Mouse (Mus musculus): ENCODE measurements around the gene Acap2. TPM values are rescaled to one million over a fixed set of nuclear protein-coding genes. Genes with fewer than 3 reads are reported as not detected.
A peak's percentile ranks its signal among the peaks of the same experiment; 100 is the strongest.

The Acap2 gene
- polyA plus RNA-seq (2012; rRNA removed) = 6.7 and 12.4 TPM in 2 replicates

DNA sequence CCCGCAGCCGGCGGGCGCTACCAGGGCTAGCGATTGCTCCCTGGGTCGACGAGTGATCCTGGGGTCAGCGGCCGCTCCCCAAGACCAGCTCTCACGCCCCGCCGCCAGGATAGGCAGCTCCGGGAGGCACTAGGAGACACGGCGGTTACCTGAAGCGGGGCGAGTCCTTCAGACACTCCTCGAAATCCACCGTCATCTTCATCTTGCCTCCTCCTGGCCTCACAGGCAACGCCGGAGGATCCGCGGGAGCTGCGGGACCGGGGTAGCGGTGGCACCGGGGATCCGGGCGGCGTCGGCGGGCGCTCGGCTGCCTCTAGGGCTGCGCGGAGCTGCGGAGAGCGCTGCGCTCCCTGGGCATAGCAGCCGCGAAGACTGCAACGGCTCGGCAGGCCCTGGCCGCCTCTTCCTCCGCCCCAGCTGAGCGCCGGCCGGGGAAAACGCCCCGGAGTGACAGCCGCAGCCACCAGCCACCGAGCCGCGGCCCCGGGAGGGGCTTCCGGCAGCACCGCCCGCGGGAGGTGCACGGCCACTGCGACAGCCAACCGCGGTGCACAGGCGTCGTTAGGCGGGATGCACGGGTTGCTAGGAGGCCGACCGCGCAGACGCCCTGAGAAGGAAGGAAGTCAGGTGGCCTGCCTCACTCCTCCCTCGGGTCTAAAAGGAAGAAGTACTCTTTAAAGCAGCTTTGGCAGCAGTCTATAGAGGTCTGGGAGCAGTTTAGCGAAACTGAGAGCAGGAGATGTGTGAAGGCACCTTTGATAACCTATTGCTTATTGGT, at the start of gene Acap2:
TSS of gene Acap2 (minus strand) at position 456 of the 778 bp plus-strand sequence.
- peak; percentile 82 for DNase-seq (ENCODE audit: low read depth, low spot score)
- under 1% methylated on average over 73 of the region's 73 CpGs for WGBS

DNA sequence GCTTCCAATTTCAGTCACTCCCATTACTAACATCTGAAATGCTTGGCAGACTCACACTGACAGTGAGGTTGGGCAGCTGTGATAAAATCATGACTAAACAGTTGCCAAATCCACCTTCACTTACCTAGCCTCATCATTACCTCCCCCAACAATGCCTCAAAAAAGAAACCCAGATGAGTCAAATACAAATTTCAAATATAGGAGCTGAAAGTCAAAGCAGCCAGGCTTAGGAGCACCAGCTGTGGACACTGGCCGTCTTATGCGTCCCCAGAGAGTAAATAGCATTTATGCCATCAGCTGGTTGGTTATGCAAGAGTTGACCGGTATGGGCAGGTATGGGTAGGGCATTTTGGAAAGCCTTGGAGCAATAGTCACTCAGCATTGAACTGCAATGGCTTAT, 48.4 kb upstream of the Acap2 start:
- 46% methylated on average over 3 of the region's 3 CpGs for WGBS
- no peak for DNase-seq (ENCODE audit: low read depth, low spot score)

DNA sequence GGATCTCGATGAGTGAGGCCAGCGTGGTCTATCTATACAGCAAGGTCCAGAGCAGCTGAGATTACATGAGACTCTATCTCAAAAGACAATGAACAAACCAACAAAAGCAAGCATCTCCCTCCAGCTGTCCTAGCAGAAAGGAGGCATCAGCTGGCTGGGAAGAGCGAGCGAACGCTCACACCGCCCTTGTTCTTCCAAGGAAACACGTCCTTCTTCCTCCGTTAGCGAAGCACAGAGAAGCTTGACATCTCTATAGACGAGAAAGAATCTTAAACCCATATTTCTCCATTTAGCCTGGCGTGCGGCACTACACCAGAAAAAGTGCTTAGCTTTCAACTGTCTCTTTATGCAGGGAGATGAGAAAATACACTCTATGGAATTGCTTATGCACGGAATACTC, 47.7 kb upstream of the Acap2 start:
- WGBS = 91% methylated on average over 13 of the region's 13 CpGs

DNA sequence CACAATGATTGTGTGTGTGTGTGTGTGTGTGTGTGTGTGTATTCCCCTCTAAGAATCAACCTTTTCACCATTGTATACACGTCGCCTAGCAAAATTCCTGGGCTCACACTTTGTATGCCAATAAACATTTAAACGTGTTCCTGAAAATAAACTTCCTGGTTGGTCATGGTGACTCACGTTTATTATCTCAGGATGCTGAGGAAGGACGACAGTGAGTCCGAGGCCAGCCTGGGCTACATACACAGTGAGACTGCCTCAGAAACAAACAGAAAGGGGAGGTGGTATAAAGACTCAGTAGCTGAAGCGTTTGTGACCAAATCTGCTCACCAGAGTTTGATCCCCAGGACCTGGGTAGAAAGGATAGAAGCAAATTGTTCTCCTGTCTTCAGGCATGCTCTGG, 46.4 kb upstream of the Acap2 start:
- WGBS = 21% methylated on average over 7 of the region's 7 CpGs
- DNase-seq (ENCODE audit: low read depth, low spot score) = peak; percentile 47

More for the DNA sequence above, 47.7 kb upstream of the Acap2 start:
- DNase-seq (ENCODE audit: low read depth, low spot score) = no peak

DNA sequence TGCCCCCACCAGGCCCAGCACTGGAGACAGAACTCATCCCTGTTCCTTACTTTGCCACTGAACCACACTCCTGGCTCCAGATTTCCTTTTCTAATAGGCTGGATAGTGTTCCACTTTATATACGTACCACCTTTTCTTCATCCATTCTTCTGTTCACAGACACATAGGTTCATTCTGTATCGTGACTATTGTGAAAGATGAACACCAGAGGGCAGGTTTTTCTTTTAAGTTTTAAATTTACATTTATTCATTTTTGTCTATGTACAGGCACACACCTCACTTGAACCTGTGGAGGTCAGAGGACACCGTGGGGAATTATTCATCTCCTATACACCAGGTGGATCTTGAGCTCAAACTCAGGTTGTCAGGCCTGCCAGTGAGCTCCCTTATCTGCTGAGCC, 43.0 kb upstream of the Acap2 start:
- WGBS = 71% methylated on average over 3 of the region's 3 CpGs
- DNase-seq (ENCODE audit: low read depth, low spot score) = no peak

DNA sequence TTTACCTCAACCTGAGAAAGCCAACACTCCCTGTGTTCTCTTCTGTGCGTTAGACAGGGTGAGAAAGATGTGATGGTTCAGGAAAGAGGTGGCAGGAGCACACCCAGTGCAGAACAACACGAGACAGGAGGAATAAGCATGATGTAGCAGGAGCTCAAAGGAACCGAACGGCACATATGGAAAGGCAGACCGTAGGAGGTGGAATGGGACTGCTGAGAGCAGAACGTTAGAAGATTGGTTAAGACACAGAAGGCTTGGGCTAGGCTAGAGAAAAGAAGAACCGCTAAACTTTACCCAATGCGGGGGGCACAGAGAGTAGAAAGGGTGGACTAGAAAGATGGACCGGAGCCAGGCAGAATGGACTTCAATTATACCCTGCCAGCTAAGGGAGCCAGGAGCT, 40.4 kb upstream of the Acap2 start:
- no peak for DNase-seq (ENCODE audit: low read depth, low spot score)
- 88% methylated on average over 9 of the region's 9 CpGs for WGBS

DNA sequence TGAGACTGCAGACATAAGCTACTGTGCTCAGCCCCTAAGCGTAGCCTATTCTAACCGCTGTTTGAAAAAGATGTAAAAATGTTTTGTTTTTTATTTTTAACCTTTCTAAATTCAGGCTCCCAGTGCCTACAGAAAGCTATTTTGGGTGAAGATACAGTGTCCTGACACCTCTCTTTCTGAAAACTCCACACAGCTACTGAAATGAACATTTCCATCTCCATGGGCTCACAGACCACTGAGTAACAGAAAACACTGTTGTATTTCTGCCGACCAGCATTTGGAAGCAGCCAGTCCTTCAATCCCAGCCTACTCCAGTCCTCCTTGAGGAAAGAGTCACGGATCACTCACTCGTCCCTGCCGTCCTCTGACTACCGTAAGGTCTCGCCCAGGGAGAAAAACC, 39.5 kb upstream of the Acap2 start:
- DNase-seq (ENCODE audit: low read depth, low spot score) = no peak
- WGBS = 92% methylated on average over 8 of the region's 8 CpGs

DNA sequence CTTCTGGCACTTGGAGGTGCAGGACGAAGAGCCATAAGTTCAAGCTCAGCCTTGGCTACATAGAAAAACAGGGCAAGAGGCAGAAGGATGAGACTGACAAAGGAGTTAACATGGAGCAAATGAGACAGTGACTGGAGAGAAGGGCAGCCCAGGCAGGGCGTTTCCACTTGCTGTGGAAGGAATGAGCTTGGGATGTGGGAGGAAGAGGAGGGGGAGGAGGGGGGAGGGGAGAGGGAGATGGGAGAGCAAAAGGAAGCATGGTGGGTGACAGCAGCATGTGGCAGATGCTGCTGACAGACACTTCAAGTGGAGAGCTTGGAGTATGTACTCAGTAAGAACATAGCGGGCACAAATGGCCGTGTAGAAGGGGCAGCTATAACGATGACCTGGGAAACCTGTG, 37.2 kb upstream of the Acap2 start:
- DNase-seq (ENCODE audit: low read depth, low spot score) = no peak
- 81% methylated on average over 5 of the region's 5 CpGs for WGBS

DNA sequence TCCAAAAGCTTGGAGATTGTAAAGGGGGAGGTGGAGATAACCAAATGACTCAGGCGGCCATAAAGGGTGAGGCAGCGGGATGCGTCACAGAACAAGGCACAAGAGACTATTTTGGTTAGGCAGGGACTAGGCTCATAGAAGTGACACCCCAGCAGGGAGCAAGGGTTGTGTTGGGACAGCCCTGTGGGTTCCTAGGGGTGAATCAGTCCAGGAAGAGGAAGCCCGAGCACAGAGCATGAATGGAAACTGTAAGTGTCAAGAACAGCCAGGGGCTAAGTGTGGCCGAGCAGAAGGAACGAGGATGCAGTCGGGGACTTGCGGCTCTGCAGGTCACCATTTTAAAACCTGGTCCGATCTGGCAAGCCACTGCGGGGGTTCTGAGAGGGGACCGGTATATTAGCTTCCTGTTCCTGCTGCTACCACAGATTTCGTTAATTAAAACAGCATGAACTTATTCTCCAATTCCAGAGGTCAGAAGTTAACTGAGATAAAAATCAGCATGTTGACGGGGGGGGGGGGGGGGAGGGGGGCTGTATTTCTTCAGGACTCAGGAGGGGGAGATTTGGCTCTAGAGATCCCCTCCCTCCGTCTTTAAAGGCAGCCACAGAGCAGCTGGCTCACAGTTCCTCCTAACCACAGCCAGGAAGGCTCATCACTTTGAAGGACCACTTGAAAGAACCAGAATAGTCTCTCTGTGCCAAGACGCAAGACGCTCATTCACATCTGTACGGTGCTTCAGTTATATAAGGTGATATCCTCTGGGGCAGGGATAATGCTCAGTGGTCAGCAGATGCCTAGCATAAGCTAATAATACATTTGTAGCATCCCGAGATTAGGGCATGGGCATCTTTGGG, 34.6 kb upstream of the Acap2 start:
- 27% methylated on average over 18 of the region's 18 CpGs for WGBS
- DNase-seq (ENCODE audit: low read depth, low spot score) = peak; percentile 25

DNA sequence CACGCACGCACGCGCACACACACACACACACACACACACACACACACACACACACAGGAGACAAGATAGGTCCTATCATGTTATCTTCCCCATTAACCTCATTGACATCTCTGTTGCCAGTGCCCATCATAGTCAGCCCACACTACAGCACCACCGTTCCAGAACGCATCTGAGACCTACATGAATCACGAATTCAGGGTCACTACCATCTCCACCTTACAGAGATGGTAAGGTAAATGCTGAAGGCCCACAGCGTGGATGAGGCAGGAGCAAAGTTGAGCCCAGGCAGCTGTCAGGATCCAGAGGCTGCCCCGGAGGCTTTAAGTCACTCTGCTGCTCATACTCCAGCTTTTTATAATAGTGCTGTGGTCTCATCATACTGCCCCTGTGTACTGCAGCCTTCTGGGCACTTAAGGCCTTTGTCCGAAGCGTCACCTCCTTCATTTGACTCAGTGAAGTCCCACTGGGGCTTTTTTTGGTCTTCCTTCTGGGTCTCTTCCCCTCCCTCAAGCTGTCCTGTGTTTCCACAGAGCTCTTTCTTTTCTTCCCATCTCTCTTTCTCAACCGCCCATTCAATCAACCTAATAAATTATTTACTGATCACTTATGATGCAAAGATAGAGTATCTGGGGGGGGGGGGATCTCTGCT, 33.9 kb upstream of the Acap2 start:
- no peak for DNase-seq (ENCODE audit: low read depth, low spot score)
- 85% methylated on average over 12 of the region's 12 CpGs for WGBS

DNA sequence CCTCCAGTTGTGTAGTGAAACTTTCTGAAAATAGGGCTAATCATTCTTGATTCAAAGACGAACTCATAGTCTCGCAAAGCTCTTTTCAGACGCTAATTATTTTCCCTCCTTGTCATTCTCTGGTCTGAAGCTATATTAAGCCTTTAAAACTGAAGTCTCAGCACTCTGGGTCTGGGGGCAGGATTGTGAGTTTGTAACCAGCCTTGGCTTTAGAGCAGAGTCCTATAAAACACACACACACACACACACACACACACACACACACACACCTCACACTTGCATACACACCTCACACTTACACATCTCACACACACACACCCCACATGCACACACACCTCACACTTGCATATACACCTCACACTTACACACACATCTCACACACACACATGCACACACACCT, 33.3 kb upstream of the Acap2 start:
- 33% methylated on average over 3 of the region's 3 CpGs for WGBS

DNA sequence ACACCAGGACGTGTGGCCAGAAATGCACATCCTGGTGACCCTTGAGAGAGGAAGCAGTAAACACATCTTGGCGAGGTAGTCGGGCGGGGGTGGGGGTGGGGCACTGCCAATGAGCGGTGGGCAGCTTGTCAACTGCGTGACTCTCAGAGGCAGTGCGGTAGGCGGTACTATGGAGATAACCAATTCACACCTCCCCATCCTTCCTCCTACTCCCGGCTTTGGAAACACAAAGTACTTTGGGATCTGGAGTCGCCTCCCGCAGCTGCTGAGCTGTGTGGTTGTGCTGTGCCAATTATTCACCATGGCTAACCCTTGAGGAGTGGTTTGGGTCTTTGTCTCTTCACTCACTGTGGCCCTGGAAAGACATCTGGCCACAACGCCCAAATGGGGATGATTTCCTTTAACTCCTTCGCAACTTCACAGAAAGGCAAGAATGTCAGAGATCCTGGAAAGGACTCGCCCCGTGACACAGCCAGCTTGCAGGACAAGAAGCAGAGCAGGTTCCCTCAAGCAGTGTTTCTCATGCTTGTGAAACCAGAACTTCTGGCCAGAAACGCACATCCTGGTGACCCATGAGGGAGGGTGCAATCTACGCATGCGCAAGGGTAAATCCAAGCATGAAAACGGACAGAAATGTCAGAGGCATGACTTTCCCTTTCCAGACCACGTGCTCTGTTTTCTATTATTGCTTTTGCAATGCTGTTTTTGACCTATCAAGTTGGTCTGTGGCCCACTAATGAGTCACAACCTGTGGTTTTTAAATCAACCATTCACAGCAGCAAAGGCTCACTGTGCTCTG, 32.7 kb upstream of the Acap2 start:
- 6% methylated on average over 20 of the region's 20 CpGs for WGBS
- no peak for DNase-seq (ENCODE audit: low read depth, low spot score)

More for the DNA sequence above, 33.3 kb upstream of the Acap2 start:
- DNase-seq (ENCODE audit: low read depth, low spot score) = no peak

DNA sequence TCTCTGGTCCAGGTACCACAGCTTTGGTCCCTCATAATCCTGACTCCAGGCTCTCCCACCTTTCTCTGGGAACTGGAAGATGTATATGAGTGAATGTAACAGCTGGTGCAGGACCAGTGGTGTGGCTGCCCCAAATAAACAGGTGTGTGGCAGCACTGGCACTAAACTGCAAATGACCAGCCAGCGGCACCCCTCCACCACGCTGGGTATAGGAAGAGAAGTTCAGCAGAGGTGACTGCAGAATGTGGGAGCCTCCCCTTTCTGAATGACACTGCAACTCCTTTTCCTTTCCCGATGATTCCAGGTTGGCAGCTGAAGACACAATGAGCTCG, 32.1 kb upstream of the Acap2 start:
- DNase-seq (ENCODE audit: low read depth, low spot score) = no peak
- 8% methylated on average over 4 of the region's 4 CpGs for WGBS

DNA sequence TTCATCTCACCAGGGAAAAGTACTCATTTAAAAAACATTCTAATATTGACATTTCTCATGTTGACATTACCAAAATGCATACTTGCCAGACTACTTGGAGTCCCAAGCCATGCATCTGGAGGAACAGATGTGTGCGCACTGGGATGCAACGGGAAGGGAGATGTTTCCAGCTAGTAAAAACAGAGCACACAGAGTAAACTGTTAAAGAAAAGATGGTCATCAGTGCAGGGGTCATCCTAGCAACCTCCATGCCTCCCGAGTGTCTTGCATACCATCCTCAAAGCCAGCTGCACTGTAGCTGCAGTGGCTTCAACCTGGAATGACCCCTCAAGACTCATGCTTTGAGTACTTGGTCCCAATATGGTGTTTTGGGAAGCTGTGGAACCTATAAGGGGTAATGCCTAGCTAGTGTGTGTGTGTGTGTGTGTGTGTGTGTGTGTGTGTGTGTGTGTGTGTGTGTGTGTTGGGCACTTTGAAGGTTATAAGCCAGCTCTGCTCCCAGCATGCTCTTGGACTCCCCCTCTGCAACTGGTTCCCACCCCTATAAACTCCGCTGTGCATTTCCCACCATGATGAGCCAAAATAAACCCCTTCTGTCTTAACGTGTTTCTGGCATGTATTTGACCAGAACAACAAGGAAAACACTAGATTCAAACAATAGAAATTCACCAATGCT, 31.6 kb upstream of the Acap2 start:
- 59% methylated on average over 5 of the region's 5 CpGs for WGBS
- no peak for DNase-seq (ENCODE audit: low read depth, low spot score)

DNA sequence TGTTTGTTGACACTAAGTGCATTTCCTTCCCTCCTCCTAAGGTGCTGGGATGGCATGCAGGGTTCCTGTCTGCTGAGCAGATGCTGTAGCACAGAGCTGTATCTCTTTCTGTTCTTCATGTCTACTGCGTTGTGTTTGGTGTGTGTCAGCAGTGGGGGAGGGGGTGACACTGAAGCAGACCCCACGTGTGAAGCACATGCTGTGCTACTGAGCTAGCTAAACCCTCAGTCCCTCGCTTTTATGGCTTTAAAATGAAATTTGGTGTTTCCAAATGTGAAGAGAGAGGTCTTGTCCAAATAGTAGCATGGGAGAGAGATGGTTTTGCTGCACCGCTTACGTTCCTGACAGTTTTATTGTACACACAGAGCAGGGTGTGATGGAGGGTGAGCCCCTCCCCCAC, 30.5 kb upstream of the Acap2 start:
- 65% methylated on average over 5 of the region's 5 CpGs for WGBS
- no peak for DNase-seq (ENCODE audit: low read depth, low spot score)

DNA sequence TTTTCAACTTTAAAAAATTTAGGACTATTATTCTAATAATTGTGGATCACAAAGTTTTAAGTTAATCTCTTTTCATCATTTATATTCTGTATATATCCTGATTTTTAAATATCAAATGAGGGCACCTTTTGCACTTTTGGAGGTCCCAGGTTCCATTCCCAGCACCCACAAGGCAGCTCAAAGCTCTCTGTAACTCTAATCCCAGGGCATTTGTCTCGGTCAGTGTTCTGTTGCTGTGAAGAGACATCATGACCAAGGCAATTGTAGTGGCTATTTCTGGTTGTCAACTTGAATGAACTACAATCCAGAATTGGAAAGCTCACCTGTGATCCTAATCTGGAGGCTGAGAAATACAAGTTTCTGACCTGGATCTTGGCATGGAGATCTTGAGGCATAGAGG, 26.7 kb upstream of the Acap2 start:
- DNase-seq (ENCODE audit: low read depth, low spot score) = no peak
- 96% methylated on average over 1 of the region's 1 CpGs for WGBS

DNA sequence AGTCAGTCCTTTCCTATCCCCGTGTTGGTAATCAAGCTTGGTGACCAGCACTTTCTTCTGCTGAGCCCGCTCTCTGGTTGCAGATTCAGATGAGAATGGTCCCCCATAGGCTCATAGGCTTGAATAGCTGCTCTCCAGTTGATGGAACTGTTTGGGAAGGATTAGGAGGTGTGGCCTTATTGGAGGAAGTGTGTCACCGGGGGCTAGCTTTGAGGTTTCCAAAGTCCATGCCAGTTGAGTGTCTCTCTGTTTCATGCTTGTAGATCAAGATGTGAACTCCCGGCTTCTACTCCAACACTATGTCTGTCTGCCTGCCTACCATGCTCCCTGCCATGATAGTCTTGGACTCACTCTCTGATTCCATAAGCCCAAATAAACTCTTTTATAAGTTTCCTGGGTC, 14.2 kb upstream of the Acap2 start:
- no peak for DNase-seq (ENCODE audit: low read depth, low spot score)
- 98% methylated on average over 4 of the region's 4 CpGs for WGBS

DNA sequence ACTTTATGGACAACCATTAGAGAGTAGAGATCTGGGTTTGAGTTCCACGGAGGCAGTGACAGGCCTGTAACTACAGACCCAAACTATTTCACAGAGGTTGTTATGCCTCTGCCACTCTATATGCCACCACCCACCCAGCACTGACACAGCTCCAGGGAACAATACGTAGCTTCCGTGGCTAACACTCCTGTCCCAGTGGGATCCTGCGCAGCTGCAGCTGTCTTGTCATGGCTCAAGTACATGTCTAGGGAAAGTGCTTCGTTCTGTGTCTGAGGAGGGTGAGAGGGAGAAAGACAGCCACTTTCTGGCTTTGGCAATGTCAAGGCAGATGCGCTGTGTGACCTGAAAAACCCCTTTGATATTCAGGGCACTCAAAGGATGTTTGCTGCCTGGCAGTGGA, 12.4 kb upstream of the Acap2 start:
- DNase-seq (ENCODE audit: low read depth, low spot score) = no peak
- whole genome bisulfite sequencing = 91% methylated on average over 6 of the region's 6 CpGs

DNA sequence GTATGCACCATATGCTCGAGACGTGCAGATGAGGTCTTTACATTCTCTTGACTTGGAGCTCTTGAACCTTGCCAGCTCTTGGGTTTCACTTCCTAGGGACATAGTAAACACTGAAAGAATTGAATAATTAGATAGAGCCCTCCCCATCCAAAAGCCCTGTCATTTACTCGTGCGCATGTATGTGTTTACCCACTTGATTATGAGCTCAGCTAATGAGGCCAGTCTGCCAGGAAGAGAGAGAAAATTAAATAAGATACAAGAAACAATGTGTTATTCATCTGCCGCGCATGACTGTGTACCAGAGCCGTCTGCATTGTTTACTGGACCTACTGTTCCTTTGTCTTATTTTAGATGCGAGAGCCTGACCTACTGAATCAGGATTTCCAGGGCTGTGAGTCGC, 10.5 kb upstream of the Acap2 start:
- WGBS = 62% methylated on average over 9 of the region's 9 CpGs
- no peak for DNase-seq (ENCODE audit: low read depth, low spot score)
